Mouse (Mus musculus) thymus, postnatal 0 days (tissue): ENCODE data around the gene Cdkal1. TPM values are rescaled to one million over a fixed set of nuclear protein-coding genes. Genes with fewer than 3 reads are reported as not detected.

ENCODE experiments used
- DNase-seq: peaks from one replicate; pipeline ENCODE4 v3.0.0-alpha.2; 2015; ENCODE audit warnings: low spot score
- polyA plus RNA-seq: library from polyadenylated mRNA; unstranded; fragments of >200 nt; fragmentation: Nextera tagmentation; extraction: Ambion mirVana; gene quantifications from 2 replicates; pipeline ENCODE4 v1.2.1, GENCODE M21; 2015

Cdkal1 gene
- polyA plus RNA-seq, 1 experiment from 2014 or later = 31.9 TPM

DNA sequence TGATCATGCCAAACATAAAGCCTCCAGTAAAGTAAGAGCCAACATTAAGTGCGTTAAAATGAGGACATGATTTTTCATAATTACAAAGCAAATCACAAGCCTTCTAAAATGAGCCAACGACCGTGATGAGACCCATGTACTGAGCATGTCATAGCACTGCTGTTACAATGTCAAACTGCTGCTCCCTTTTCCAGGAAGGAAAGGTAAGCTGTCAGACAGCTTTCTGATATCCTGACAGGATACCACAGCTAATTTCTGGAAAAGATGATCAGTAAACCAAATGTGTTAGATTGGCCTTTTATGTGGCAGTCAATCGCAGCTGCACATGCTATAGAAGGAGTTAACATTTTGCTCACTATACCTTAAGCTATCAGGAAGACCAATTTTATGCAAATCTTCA, 44.7 kb downstream of the Cdkal1 start:
- DNase-seq = no peak

DNA sequence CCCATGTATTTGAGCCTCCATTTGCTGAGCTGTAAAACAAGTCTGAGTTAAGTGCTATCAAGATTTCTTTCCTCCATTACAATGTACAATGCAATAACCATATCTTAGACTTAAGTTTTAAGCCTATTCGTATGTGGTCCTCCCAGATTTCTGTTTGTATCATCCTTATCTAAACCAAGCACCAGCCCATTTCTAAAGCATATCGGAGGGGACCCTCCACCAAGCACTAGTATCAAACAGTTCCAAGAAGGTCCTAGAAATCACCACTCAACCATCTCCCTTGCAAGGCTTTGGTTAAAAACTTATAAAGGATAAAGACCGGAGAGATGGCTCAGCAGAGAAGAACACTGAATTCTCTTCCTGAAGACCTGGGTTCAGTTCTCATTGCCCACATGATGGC, 47.1 kb downstream of the Cdkal1 start:
- no peak for DNase-seq

DNA sequence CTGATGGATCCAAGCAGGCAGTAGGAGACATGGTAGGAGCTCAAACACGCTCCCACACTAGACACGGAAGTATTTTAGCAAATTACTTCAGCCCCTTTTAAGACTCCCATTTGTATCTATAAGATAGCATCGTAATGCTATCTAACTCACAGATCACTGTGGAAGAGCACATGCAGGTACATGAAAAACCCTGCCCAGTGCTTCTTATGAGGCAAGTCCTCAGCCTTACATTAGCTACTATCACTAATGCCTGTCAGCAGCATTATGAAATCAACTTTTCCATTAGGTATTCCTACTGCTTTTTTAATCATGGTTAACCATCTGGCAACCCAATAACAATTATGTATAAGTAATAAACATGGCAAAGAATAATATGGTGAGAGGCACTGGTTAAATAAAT, 47.5 kb downstream of the Cdkal1 start:
- DNase-seq = no peak

DNA sequence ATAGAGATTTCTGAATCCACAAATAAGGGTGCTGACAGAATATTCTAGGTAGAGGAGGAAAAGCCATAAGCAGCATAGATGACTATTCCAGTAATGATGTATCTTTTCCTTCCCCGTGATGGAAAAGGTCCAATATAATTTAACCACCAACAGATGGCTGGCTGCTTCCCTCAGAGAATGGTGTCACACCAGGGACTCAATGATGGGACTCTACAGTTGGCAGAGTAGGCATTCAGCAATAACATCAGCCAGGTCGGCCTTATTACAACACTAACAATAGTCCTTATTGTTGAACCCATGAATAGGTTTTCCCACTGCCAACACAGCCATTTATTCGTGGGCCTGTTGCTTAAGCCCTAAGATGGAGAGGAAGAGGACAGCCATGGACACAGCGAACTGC, 48.6 kb downstream of the Cdkal1 start:
- no peak for DNase-seq

DNA sequence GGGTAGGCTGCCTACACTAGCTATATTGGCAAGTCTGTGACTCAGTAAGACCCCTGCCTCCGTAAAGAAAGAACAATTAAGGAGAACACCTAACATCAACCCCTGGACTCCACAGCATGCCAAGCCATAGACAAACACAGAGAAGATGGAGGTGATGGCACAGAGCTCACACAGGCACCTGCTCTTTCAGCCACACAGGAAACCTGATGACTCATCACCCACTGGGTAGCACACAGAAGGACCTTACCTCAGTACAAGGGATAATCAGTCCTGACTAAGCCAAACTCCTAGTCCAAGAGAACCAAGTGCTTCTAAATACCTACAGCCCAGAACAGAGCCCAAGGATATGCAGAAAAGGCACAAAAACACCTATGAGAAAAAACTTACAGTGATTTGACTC, 50.2 kb downstream of the Cdkal1 start:
- DNase-seq = no peak

DNA sequence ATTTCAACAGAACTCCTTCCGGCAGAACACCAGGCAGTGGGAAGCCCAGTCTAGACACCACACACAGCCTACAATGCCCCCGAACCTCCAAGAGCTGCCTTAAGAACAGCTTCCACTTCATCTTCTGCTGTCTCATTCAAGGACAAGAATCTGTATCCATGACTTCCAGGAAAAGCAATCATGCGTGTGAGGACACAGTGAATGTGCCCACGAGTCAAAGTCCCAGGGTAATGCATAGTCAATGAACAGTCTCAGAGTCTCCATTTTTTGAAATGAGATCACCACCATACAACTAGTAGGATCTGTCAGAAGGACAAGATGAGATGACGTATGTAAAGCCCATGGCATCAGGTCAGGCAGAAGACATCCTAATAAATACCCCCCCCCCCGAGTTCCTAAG, 51.4 kb downstream of the Cdkal1 start:
- DNase-seq = no peak

DNA sequence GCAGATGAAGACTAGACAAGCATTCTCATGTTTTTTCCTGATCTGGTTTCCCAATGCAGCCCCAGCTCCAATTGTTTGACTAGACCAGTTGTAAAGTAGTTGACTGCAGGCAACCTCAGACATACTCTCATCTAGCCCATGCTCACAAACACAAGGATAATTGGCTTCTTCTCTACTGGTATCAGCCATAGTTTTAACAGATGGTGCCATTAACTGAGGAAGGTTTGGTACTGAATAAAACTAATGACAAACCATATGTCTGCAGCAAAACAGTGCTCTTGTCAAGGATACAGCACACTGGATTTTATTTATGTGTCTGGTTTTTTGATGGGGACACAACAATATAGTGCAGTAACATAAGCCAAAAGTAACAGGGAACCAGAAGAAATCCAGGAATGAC, 52.8 kb downstream of the Cdkal1 start:
- no peak for DNase-seq

DNA sequence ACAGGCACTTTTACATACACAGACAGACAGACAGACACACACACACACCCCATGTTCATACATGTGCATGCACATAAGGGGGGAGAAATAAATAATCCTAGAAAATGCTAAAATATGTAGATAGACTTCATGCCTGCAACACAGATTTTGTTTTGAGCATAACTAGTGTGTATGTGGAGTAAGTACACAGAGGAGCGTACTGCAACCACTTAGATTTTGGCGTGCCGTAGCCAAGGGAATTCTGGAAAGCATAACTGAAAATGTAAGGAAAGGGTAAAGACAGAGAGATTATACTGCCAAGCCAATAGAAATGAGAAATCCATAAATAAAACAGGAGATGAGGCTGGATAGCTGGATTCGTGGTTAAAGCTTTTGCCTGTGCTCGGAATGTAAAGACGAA, 55.4 kb downstream of the Cdkal1 start:
- DNase-seq = no peak

DNA sequence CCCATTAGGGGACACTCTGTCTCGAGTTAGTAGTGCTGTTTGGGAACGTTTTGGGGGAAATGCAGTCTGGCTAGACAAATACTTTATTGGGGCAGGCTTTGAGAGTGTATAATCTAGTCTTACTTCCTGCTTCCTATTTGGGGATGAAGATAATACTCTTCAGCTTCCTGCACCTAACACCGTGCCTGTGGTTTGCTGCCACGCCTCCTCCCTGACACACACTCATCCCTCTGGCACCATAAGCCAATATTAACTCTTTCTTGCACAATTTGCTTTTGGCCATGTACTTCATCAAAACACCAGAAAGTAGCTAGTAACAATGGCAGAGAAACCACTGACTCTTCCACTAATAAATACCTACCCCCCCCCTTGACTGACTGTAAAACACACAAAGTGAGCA, 63.4 kb downstream of the Cdkal1 start:
- no peak for DNase-seq

DNA sequence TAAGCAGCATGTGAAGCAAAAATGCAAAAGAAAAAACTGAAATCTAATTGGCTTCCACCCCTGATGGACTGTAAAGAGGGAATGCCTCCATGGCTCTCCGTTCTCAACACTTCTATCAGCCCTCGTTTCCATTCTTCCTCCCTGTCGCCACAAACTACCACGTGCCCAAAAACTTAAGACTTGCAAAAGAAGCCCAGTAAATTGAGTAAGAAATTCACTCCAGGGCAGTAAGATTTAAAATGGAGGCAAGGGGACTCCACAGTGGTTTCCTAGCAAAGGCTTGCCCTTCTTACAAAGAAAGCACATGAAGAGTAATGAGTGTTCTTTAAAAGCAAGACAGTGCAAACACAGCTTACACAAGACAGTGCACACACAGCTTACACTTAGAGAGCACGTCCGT, 64.0 kb downstream of the Cdkal1 start:
- DNase-seq = no peak

DNA sequence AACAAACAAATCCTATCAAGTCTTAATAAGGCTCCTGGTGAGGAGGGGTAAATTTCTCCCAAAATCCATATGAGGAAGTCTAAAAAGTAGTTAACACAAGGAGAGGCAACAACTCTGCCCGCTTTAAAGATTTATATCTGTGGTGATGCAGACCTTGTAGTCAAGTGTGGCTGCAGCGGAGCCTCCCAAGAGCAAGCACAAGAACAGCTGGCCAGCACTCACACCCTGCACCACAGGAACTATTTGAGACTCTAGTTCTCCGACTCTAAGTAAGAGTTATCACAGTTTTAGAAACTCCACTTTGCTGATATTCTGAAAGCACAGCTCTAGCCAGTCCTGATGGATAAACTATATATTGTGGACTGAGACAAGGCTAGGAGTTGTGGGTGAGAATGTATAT, 68.5 kb downstream of the Cdkal1 start:
- no peak for DNase-seq

DNA sequence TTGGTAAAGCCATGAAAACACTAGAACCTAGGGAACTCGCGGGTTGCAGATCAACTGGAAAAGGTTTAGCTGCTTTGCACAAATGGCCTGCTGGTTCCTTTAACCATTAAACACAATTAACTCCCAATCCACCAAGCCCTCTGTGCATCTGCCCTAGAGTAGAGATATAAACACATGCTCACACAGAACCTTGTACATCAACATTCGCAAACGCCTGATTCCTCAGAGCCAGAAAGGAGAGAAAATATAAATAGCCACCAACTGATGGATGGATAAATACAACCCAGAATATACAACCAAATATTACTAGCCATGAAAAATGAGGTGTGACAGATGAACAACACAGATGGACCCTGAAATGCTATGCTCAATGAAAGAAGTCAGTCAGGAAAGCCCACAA, 70.6 kb downstream of the Cdkal1 start:
- DNase-seq = no peak

DNA sequence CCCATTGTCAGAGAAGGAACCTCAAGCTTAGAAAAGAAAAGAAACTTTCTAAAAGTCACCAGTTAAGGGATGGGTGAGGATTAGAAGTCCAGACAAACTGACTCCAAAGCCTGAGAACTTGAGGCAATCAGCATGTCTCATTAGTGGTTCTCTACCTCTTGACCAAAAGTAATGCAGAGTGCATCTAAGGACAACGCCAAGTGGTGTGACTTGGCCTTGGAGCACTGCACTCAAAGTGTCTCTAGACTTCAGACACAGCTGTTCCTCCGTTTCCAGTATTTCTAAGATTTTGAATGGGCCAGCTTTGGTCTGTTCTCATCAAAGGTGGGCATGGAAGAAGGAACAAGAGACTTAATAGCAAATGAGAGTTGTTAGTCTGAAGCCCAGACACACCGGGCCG, 74.1 kb downstream of the Cdkal1 start:
- no peak for DNase-seq

DNA sequence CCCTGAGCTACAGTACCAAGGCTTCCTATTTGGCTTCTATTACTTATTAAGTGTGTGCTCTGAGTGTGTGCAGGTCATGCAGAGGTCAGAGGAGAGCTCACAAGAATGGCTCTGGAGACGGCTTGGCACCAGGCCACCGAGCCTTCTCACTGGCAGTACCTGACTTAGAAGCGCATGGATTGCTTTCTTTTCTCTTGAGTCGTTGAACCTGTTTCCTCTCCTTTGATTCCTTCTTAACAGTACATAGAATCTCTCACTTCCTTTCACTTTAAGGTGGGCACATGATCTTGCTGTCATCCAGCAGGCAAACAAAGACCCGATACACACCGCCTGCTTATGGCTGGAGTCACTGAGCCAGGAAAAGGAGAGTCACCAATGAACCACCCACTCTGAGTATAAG, 74.8 kb downstream of the Cdkal1 start:
- peak; percentile 39 for DNase-seq

DNA sequence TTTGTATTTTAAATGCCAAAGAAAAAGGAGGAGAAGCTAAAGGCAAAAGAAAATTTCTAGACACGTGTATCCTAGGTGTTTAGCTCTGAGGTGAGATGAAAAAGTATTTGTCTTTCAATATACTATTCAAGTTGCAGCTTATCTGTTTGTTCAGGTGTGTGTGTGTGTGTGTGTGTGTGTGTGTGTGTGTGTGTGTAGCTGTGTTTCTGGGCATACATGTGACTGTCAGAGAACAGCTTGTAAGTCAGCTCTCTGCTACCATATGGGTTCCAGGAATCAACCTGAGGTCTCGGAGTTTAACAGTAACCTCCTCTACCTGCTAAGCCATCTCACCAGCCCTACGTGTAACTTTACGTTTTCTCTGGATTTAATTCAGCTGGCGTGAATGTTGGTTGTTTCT, 76.0 kb downstream of the Cdkal1 start:
- no peak for DNase-seq

DNA sequence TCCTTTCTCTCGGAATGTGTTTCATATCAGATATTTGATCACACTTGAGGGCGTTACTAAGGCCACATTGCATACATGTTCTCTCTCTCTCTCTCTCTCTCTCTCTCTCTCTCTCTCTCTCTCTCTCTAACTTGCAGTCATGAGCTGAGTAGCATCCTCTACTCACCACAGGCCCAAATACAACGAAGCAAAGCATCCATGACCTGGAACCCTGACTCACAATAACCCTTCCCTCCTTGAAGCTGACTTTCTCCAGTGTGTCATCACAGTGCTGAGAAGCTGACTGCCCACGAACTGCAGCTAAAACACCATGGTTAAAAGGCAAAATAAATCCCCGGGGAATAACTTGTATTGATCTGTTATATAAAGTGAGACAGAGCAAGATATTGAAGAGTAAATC, 76.4 kb downstream of the Cdkal1 start:
- no peak for DNase-seq

DNA sequence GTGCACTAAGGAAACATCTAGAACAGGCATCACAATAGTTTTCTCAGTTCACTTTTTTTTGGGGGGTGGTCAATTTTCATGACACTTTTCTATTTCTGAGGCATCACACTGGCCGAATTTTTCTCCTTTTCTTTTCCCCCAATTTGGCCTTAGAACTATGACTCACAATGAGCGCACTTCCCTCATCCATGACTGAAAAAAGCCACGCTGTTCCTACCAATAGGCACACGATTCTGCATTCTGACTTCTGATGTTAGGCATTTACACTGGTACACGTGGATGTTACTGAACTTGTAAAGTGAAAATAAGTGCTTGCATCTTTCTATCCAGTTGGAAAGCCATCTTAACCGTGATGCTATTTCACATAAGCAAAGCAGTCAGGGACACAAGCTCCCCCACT, 77.3 kb downstream of the Cdkal1 start:
- DNase-seq = no peak

DNA sequence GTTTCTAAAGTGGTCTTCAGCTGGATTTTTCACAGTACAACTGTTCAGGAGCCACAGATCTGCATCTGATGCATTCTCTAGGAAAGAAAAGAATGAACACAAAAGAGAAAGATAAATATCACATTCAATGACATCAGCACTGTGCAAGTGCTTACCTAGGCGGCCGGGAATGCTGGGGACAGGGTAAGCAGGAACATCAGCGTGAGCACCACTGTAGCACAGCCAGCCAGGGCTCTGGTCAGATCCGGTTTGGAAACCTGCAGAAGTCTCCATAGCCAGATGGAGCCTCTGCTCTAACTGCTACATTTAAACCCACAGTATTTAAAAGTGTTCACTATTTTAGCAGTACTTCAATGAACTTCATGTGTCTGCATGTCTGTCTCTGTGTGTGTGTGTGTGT, 78.2 kb downstream of the Cdkal1 start:
- DNase-seq = no peak

DNA sequence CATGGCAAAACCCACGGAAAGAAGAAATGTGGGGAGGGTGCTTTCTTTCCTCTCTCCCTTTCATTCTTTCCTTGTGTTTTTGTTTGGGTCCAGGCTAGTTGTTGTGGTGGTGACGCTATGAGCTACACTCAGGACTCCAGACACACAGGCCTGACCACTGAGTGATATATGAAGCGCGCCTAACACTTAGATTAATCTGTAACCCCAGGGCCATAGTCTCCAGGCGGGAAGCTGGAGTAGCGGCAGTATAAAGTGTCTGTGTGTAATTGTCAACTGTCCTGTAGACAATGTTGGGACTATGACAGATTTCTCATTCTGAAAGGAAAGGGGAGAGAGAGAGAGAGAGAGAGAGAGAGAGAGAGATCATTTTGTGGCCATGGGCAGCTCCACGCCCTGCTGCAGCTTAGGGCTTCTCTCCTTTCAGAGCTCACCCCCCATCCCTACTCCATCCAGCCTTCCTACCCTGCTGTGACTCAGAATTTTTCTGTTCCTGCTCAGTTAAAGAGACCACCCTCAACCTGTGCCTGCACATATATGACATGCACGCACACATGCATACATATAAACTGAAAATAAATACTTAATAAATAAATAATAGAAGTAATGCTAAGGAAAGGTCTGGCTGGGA, 79.8 kb downstream of the Cdkal1 start:
- no peak for DNase-seq

DNA sequence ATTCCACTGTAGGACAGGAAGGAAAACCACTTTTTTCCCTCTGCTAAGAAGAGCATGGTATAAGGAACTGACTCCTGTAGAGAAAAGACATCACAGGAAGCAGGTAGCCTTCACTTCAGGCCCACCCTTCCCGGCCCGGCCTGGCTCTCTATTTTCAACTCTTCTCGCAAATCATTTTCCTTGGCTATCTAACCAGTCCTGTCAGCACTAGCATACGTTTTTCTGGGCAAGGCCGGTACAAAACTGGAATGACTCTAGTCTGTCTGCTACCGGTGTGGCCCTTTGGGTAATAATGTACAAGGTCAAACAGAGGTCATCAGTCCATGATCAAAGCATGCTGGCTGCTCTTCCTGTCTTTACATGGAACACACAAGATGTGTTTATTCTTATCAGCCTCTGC, 81.9 kb downstream of the Cdkal1 start:
- DNase-seq = no peak

DNA sequence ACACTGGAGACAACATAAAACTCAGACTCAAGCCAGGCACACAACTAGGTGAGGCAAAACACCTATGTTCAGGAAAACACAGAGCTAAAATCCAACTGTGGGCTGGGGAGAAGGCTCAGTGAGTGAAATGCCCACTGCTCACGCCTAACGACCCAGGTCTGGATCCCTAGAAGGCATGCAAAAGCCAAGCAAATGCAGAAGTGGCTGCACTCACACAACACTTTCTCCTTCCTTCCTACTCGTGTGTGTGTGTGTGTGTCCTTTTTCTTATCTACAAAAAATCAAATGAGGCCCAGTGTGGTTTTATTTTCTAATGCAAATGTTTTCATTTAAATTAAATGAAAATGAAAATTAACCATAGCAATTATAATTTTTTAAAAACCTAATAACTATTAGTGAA, 82.5 kb downstream of the Cdkal1 start:
- DNase-seq = no peak

DNA sequence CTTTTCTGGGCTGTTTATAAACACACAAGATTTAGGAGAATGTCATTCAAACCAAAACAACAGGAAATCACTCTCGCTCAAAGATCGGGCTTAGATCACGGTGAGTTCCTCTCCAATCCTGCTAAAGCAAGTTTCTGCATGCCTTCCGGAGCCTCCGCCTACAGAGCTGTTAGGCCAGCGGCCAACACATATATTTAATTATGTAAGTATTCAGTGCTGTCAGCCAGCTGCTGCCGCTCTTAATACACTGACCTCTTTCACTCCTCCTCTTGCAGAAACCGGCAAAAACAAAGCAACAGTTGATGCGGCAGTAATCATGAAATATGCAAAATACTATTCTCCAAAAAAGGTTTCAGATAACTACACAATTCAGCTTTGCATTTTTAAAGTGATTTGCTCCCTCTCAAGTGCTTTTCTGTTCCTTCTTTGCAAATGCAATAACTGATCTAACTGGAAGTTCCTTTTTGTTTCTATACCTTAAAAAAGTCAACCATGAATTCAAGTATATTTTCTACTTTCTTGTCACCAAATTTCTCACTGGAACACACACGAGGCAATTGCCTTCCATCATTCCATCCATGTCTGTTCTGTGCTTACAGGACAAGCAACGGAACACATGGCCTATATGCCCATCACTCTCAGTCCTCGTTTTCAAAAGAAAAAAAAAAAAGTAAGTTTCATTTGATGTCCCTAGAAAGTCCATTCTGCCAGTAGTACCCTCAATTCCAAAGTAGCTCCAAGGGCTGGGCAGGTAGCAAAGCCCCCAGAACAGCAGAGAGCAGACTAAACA, 85.6 kb downstream of the Cdkal1 start:
- peak; percentile 36 for DNase-seq

DNA sequence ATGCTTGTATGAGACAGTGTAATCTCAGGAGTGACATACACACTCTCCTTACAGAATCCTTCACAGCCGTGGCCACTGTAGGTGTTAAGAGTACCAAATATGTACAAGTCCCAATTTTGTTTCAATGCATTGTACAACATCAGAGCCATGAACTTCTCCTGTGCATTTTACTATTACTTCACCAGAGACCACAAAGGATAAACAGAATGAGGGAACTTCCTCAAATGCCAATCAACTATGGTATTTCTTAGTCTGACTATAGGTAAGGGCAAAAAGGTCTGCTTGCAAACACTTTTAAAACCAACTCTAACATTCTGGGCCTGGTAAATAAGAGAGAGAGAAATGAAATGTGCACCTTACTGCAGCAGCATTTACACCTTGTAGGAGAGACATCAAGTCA, 87.4 kb downstream of the Cdkal1 start:
- no peak for DNase-seq
